ENCODE assay signal across 8 mouse cellular contexts in the genomic region with DNA sequence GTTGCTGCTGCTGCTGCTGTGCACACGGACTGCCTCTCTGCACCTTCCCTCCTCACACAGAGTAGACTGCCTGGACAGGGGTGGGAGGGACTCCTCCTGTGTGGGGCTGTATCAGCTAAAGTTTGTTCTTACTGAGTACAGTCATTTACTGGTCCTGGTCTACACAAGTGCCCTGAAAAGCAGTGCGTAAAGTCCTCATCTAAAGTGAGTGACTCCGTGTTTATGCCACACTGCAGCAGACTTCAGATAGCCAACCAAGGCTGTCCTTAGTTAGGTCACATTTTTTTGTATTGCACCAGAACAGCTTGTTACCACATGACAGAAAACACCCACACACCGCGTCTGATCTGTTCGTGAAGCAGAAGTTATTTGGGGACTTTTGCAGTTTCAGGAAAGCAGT. TPM values are rescaled to one million over a fixed set of nuclear protein-coding genes. Genes with fewer than 3 reads are reported as not detected.
DNase-seq lines count a peak whose midpoint lies in the region; ATAC-seq and TF ChIP-seq lines count a peak whose summit lies in the region.

No protein-coding gene starts in this region.

- H3K4me1 ChIP-seq in liver, embryonic 16.5 days (ENCODE audit: control insufficient read depth, low read depth, low read length), result no peaks in the 10 kb centered on the region
- peaks cover 34% of the 10 kb centered on the region for H3K4me1 ChIP-seq in bone marrow macrophage, adult 2 months (ENCODE audit: control insufficient read depth, insufficient read depth, low read length)
- no peaks in the 10 kb centered on the region for H3K4me1 ChIP-seq in forebrain, embryonic 11.5 days (replicated peaks; ENCODE audit: control insufficient read depth, insufficient read depth, low read length)
- no peaks in the 10 kb centered on the region for H3K4me1 ChIP-seq in hindbrain, embryonic 14.5 days (replicated peaks; ENCODE audit: control insufficient read depth, insufficient read depth, low read length)
- H3K4me1 ChIP-seq in embryonic facial prominence, embryonic 10.5 days, result peaks cover 3% of the 10 kb centered on the region

- no peak overlapping the region; the same call in 1 of the 2 replicates for H3K27ac ChIP-seq in liver, embryonic 16.5 days (ENCODE audit: low read length)
- H3K27ac ChIP-seq in bone marrow macrophage, adult 2 months (ENCODE audit: insufficient read depth, low read depth, low read length), result peak overlapping the region; percentile 67
- H3K27ac ChIP-seq in forebrain, embryonic 11.5 days (ENCODE audit: low read depth, low read length), result no peak overlapping the region
- H3K27ac ChIP-seq in hindbrain, embryonic 14.5 days, result no peak overlapping the region
- H3K27ac ChIP-seq in embryonic facial prominence, embryonic 10.5 days (replicated peaks), result no peak overlapping the region

- no peak overlapping the region for H3K9ac ChIP-seq in liver, embryonic 16.5 days (ENCODE audit: low read depth, low read length)
- H3K9ac ChIP-seq in forebrain, embryonic 11.5 days (ENCODE audit: low read length), result no peak overlapping the region
- H3K9ac ChIP-seq in hindbrain, embryonic 14.5 days, result no peak overlapping the region

- no peak for TF ChIP-seq POLR2A in bone marrow macrophage, adult 2 months (IDR thresholded peaks at IDR 0.05; ENCODE audit: borderline replicate concordance, low read depth, low read length)

- H3K4me3 ChIP-seq in liver, embryonic 16.5 days (ENCODE audit: low read depth, low read length), result no peak overlapping the region
- no peak overlapping the region for H3K4me3 ChIP-seq in bone marrow macrophage, adult 2 months (ENCODE audit: insufficient read depth, low read length)
- no peak overlapping the region for H3K4me3 ChIP-seq in forebrain, embryonic 11.5 days (ENCODE audit: low read depth, low read length)
- no peak overlapping the region for H3K4me3 ChIP-seq in hindbrain, embryonic 14.5 days (replicated peaks; ENCODE audit: low read length)
- H3K4me3 ChIP-seq in embryonic facial prominence, embryonic 10.5 days, result no peak overlapping the region

- H3K27me3 ChIP-seq in liver, embryonic 16.5 days (ENCODE audit: control insufficient read depth, insufficient read depth, low read depth, low read length), result no peaks in the 10 kb centered on the region
- no peaks in the 10 kb centered on the region for H3K27me3 ChIP-seq in forebrain, embryonic 11.5 days (ENCODE audit: control insufficient read depth, insufficient read depth, low read length)
- no peaks in the 10 kb centered on the region for H3K27me3 ChIP-seq in hindbrain, embryonic 14.5 days (ENCODE audit: control insufficient read depth, insufficient read depth, low read length)
- H3K27me3 ChIP-seq in embryonic facial prominence, embryonic 10.5 days (replicated peaks; ENCODE audit: low read depth, poor library complexity, severe bottlenecking), result no peaks in the 10 kb centered on the region

- no peak for TF ChIP-seq CTCF in bone marrow macrophage, adult 2 months (IDR thresholded peaks at IDR 0.05; ENCODE audit: low read depth, low read length)

- H3K9me3 ChIP-seq in liver, embryonic 16.5 days (replicated peaks; ENCODE audit: control insufficient read depth, low read length), result no peaks in the 10 kb centered on the region
- H3K9me3 ChIP-seq in forebrain, embryonic 11.5 days (ENCODE audit: control insufficient read depth, low read length), result no peaks in the 10 kb centered on the region
- H3K9me3 ChIP-seq in hindbrain, embryonic 14.5 days (ENCODE audit: control insufficient read depth, low read length), result no peaks in the 10 kb centered on the region
- H3K9me3 ChIP-seq in embryonic facial prominence, embryonic 10.5 days, result no peaks in the 10 kb centered on the region

- no peak for DNase-seq in liver
- peak; percentile 72 for DNase-seq in layer of hippocampus, adult 9-10 months (ENCODE audit: low spot score)
- DNase-seq in right cerebral cortex, adult 2 months (ENCODE audit: low spot score in 2 of 2), result peak; percentile 69 to 71
- no peak for DNase-seq in forebrain, embryonic 11.5 days (ENCODE audit: low spot score)
- DNase-seq in hindbrain, embryonic 14.5 days (ENCODE audit: low spot score), result no peak
- DNase-seq in embryonic facial prominence, embryonic 10.5 days (ENCODE audit: low spot score), result no peak

- H3K36me3 ChIP-seq in liver, embryonic 16.5 days (ENCODE audit: control insufficient read depth, insufficient read depth), result no peaks in the 10 kb centered on the region
- H3K36me3 ChIP-seq in forebrain, embryonic 11.5 days (ENCODE audit: control insufficient read depth, insufficient read depth, low read length), result no peaks in the 10 kb centered on the region
- peaks cover 59% of the 10 kb centered on the region for H3K36me3 ChIP-seq in hindbrain, embryonic 14.5 days (replicated peaks; ENCODE audit: control insufficient read depth, insufficient read depth)
- H3K36me3 ChIP-seq in embryonic facial prominence, embryonic 10.5 days (replicated peaks), result peaks cover 24% of the 10 kb centered on the region

- no peak overlapping the region for H3K4me2 ChIP-seq in liver, embryonic 16.5 days (ENCODE audit: low read depth, low read length)
- H3K4me2 ChIP-seq in forebrain, embryonic 11.5 days (ENCODE audit: low read depth, low read length, severe bottlenecking), result no peak overlapping the region
- no peak overlapping the region for H3K4me2 ChIP-seq in hindbrain, embryonic 14.5 days (replicated peaks)

- 54% methylated on average over 6 of the region's 6 CpGs for WGBS in liver, embryonic 16.5 days (ENCODE audit: insufficient replicate concordance)
- 86% methylated on average over 6 of the region's 6 CpGs for WGBS in forebrain, embryonic 11.5 days
- 82% methylated on average over 6 of the region's 6 CpGs for WGBS in hindbrain, embryonic 14.5 days
- WGBS in embryonic facial prominence, embryonic 10.5 days, result 85% methylated on average over 6 of the region's 6 CpGs

- ATAC-seq in liver, embryonic 16.5 days (ENCODE audit: low read depth), result peak; percentile 32; the same call in 1 of the 2 replicates
- ATAC-seq in forebrain, embryonic 11.5 days (replicated peaks; ENCODE audit: low FRiP score), result no peak
- ATAC-seq in hindbrain, embryonic 14.5 days (ENCODE audit: low FRiP score), result no peak

RNA-seq across cellular contexts. Expression of a gene that starts 27.4 kb away (rescaled TPM):
- 13.8 and 15.7 TPM in 2 replicates for polyA plus RNA-seq in liver, embryonic 16.5 days (2015; fragmentation: Nextera tagmentation; extraction: Ambion mirVana)
- 35.7 and 37.8 TPM in 2 replicates for polyA plus RNA-seq in bone marrow macrophage, adult 2 months (2012; ENCODE audit: insufficient read depth, insufficient read length, missing spikeins)
- 31.4 and 32.2 TPM in 2 replicates for polyA plus RNA-seq in forebrain, embryonic 11.5 days (2014; fragmentation: Nextera tagmentation; extraction: Ambion mirVana)
- polyA plus RNA-seq in hindbrain, embryonic 14.5 days (2014; fragmentation: Nextera tagmentation; extraction: Ambion mirVana), result 53.6 and 63.1 TPM in 2 replicates
- 37.5 and 41.3 TPM in 2 replicates for polyA plus RNA-seq in embryonic facial prominence, embryonic 10.5 days (2016; fragmentation: Nextera tagmentation; extraction: Ambion mirVana)

RNA-seq across cellular contexts. Expression of a gene that starts 42.9 kb away (rescaled TPM):
- 1.0 and 1.1 TPM in 2 replicates for polyA plus RNA-seq in liver, embryonic 16.5 days (2015; fragmentation: Nextera tagmentation; extraction: Ambion mirVana)
- polyA plus RNA-seq in bone marrow macrophage, adult 2 months (2012; ENCODE audit: insufficient read depth, insufficient read length, missing spikeins), result 0.84 and 1.5 TPM in 2 replicates
- polyA plus RNA-seq in forebrain, embryonic 11.5 days (2014; fragmentation: Nextera tagmentation; extraction: Ambion mirVana), result 2.7 and 4.2 TPM in 2 replicates
- 18.9 and 22.9 TPM in 2 replicates for polyA plus RNA-seq in hindbrain, embryonic 14.5 days (2014; fragmentation: Nextera tagmentation; extraction: Ambion mirVana)
- polyA plus RNA-seq in embryonic facial prominence, embryonic 10.5 days (2016; fragmentation: Nextera tagmentation; extraction: Ambion mirVana), result 3.2 and 3.3 TPM in 2 replicates

Comparison
In these comparisons a context has a peak if more than half of its experiments do, and no peak if none do; other contexts are left out.
1. DNase-seq: peak in layer of hippocampus, adult 9-10 months (single experiment) and right cerebral cortex, adult 2 months (2 of 2); none in liver (single experiment), forebrain, embryonic 11.5 days (single experiment), hindbrain, embryonic 14.5 days (single experiment) and embryonic facial prominence, embryonic 10.5 days (single experiment).